Mouse (Mus musculus): ENCODE results near the gene G3bp1.

- TF ChIP-seq MAX (IDR thresholded peaks at IDR 0.05; ENCODE audit: low read length) = no peak
- no peak for TF ChIP-seq ZMIZ1 (IDR thresholded peaks at IDR 0.05; ENCODE audit: low read depth, low read length)
- TF ChIP-seq CTCF (conservative IDR thresholded peaks at IDR 0.05 in 1 of 2, IDR thresholded peaks at IDR 0.05 in 1 of 2; ENCODE audit: low read depth in 2 of 2, low read length in 2 of 2) = no peak
- TF ChIP-seq ZC3H11A (IDR thresholded peaks at IDR 0.05; ENCODE audit: low read depth, low read length) = no peak
Measured at GRCm38 (mm10) chr11:55423756-55424155, 45.7 kb upstream of the G3bp1 start.
